Mouse (Mus musculus) spleen, adult 12 weeks (tissue): Measurements from ENCODE around the gene 9130230L23Rik.
"Not testable (repeated sequence)": the region's sequence is repeated elsewhere in the genome, so short reads cannot be mapped to it uniquely, and the experiment has no call there.

Experiments
- DNase-seq: peaks from one replicate; pipeline ENCODE4 v3.0.0; 2022; ENCODE audit warnings: low spot score

9130230L23Rik gene

GRCm38 (mm10) chr5:66005041-66005678, 1.1 kb upstream of the 9130230L23Rik start:
- no peak for DNase-seq

- DNase-seq: no peak
Observed at GRCm38 (mm10) chr5:66001232-66001631, 2.9 kb downstream of the 9130230L23Rik start.

GRCm38 (mm10) chr5:66000567-66001125, 3.4 kb downstream of the 9130230L23Rik start:
- no peak for DNase-seq

GRCm38 (mm10) chr5:66000074-66000473, 4.0 kb downstream of the 9130230L23Rik start:
- no peak for DNase-seq

GRCm38 (mm10) chr5:65999106-65999505, 5.0 kb downstream of the 9130230L23Rik start:
- no peak for DNase-seq

GRCm38 (mm10) chr5:65997813-65998212, 6.3 kb downstream of the 9130230L23Rik start:
- no peak for DNase-seq

GRCm38 (mm10) chr5:65994643-65995042, 9.4 kb downstream of the 9130230L23Rik start:
- DNase-seq: no peak

GRCm38 (mm10) chr5:65991191-65991590, 12.9 kb downstream of the 9130230L23Rik start:
- DNase-seq: no peak

GRCm38 (mm10) chr5:65987004-65987403, 17.1 kb downstream of the 9130230L23Rik start:
- not testable (repeated sequence) for DNase-seq

- DNase-seq: no peak
Observed at GRCm38 (mm10) chr5:65986426-65986825, 17.7 kb downstream of the 9130230L23Rik start.

- DNase-seq: no peak
Observed at GRCm38 (mm10) chr5:65975731-65976130, 28.4 kb downstream of the 9130230L23Rik start.

- no peak for DNase-seq
Observed at GRCm38 (mm10) chr5:65973189-65973588, 30.9 kb downstream of the 9130230L23Rik start.

- no peak for DNase-seq
Observed at GRCm38 (mm10) chr5:65968004-65968403, 36.1 kb downstream of the 9130230L23Rik start.

GRCm38 (mm10) chr5:65967091-65967490, 37.0 kb downstream of the 9130230L23Rik start:
- no peak for DNase-seq

- DNase-seq: no peak
Observed at GRCm38 (mm10) chr5:65965771-65966279, 38.3 kb downstream of the 9130230L23Rik start.

GRCm38 (mm10) chr5:65963291-65963690, 40.8 kb downstream of the 9130230L23Rik start:
- no peak for DNase-seq

GRCm38 (mm10) chr5:65960597-65960950, 43.5 kb downstream of the 9130230L23Rik start:
- DNase-seq: no peak

GRCm38 (mm10) chr5:65959893-65960596, 44.0 kb downstream of the 9130230L23Rik start:
- DNase-seq: no peak

- no peak for DNase-seq
Observed at GRCm38 (mm10) chr5:65958597-65958996, 45.5 kb downstream of the 9130230L23Rik start.

- DNase-seq: no peak
Observed at GRCm38 (mm10) chr5:65956144-65957008, 47.7 kb downstream of the 9130230L23Rik start.

GRCm38 (mm10) chr5:65955343-65956143, 48.5 kb downstream of the 9130230L23Rik start:
- peak; percentile 85 for DNase-seq
